In genomic region chr1:189228222-189229084, GRCm38 (mm10) we compare ENCODE assay signal across 8 mouse cellular contexts.
DNase-seq lines count a peak whose midpoint lies in the region; ATAC-seq lines count a peak whose summit lies in the region.

No protein-coding gene starts in this region.

- H3K4me1 ChIP-seq in hindbrain, embryonic 13.5 days (replicated peaks): peaks cover 12% of the 10 kb centered on the region
- peaks cover 10% of the 10 kb centered on the region for H3K4me1 ChIP-seq in midbrain, embryonic 13.5 days (replicated peaks)
- no peaks in the 10 kb centered on the region for H3K4me1 ChIP-seq in intestine, embryonic 16.5 days (ENCODE audit: control insufficient read depth, insufficient read depth, low read length)

- no peaks in the 10 kb centered on the region for H3K36me3 ChIP-seq in hindbrain, embryonic 13.5 days
- no peaks in the 10 kb centered on the region for H3K36me3 ChIP-seq in midbrain, embryonic 13.5 days
- H3K36me3 ChIP-seq in intestine, embryonic 16.5 days (ENCODE audit: control insufficient read depth, insufficient read depth, low read length): no peaks in the 10 kb centered on the region

- peak; percentile 27 to 36 for DNase-seq in cerebellum, postnatal 25 days
- DNase-seq in cerebellum, adult 11 months: no peak
- peak; percentile 19 to 25 for DNase-seq in adrenal gland, postnatal 36 days
- DNase-seq in spleen, postnatal 4 days (ENCODE audit: low spot score in 2 of 2): no peak
- DNase-seq in kidney, adult 9 months: no peak

- H3K9me3 ChIP-seq in hindbrain, embryonic 13.5 days: no peaks in the 10 kb centered on the region
- no peaks in the 10 kb centered on the region for H3K9me3 ChIP-seq in midbrain, embryonic 13.5 days
- no peaks in the 10 kb centered on the region for H3K9me3 ChIP-seq in intestine, embryonic 16.5 days (ENCODE audit: control insufficient read depth, low read length)

- 56% methylated on average over 19 of the region's 19 CpGs for WGBS in hindbrain, embryonic 13.5 days
- 63% methylated on average over 19 of the region's 19 CpGs for WGBS in midbrain, embryonic 13.5 days
- WGBS in intestine, embryonic 16.5 days: 75% methylated on average over 19 of the region's 19 CpGs

- H3K9ac ChIP-seq in hindbrain, embryonic 13.5 days: peak overlapping the region; percentile 1; the same call in 1 of the 2 replicates
- H3K9ac ChIP-seq in midbrain, embryonic 13.5 days (replicated peaks): 0 out of 2 replicates have a peak overlapping the region, but pooled peaks have one; percentile 42
- H3K9ac ChIP-seq in intestine, embryonic 16.5 days (ENCODE audit: low read depth, low read length): no peak overlapping the region

- no peaks in the 10 kb centered on the region for H3K27me3 ChIP-seq in hindbrain, embryonic 13.5 days
- H3K27me3 ChIP-seq in midbrain, embryonic 13.5 days: no peaks in the 10 kb centered on the region
- no peaks in the 10 kb centered on the region for H3K27me3 ChIP-seq in intestine, embryonic 16.5 days (replicated peaks; ENCODE audit: control insufficient read depth, insufficient read depth, low read length)

- H3K27ac ChIP-seq in hindbrain, embryonic 13.5 days: peak overlapping the region; percentile 48; the same call in 1 of the 2 replicates
- H3K27ac ChIP-seq in midbrain, embryonic 13.5 days: no peak overlapping the region
- H3K27ac ChIP-seq in intestine, embryonic 16.5 days (ENCODE audit: low read length): no peak overlapping the region

- H3K4me3 ChIP-seq in hindbrain, embryonic 13.5 days: no peak overlapping the region
- no peak overlapping the region for H3K4me3 ChIP-seq in midbrain, embryonic 13.5 days (replicated peaks)
- H3K4me3 ChIP-seq in intestine, embryonic 16.5 days (ENCODE audit: low read length): no peak overlapping the region

- no peak for ATAC-seq in hindbrain, embryonic 13.5 days (ENCODE audit: low FRiP score)
- peak; percentile 75 for ATAC-seq in midbrain, embryonic 13.5 days
- no peak for ATAC-seq in intestine, embryonic 16.5 days

- peak overlapping the region; percentile 13; the same call in 1 of the 2 replicates for H3K4me2 ChIP-seq in hindbrain, embryonic 13.5 days
- H3K4me2 ChIP-seq in midbrain, embryonic 13.5 days (replicated peaks): peak overlapping the region; percentile 14
- no peak overlapping the region for H3K4me2 ChIP-seq in intestine, embryonic 16.5 days (ENCODE audit: low read depth, low read length)

Comparison
In these comparisons a context has a peak if more than half of its experiments do, and no peak if none do; other contexts are left out.
1. DNase-seq: peak in cerebellum, postnatal 25 days (2 of 2) and adrenal gland, postnatal 36 days (2 of 2); none in cerebellum, adult 11 months (single experiment), spleen, postnatal 4 days (0 of 2) and kidney, adult 9 months (single experiment).